ENCODE assay signal across 35 mouse cellular contexts in the genomic region with DNA sequence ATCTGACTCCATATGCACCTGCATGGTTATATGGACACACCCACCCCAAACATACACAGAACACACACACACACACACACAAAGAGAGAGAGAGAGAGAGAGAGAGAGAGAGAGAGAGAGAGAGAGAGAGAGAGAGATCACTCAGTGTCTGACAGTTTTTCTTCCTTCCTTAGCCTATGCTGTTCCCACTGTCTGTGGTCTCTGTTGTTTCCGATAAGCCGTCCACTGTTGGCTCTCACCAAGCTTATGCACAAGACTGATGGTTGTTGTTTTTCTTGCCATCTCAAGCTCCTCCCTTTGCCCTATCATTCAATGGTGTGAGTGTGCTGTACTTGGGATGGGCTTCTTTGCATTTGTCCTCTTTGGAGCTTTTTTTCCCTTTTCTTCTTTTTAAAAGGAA. TPM values are rescaled to one million over a fixed set of nuclear protein-coding genes. Genes with fewer than 3 reads are reported as not detected.
A peak's percentile ranks its signal among the peaks of the same experiment; 100 is the strongest.
DNase-seq lines count a peak whose midpoint lies in the region; ATAC-seq and TF ChIP-seq lines count a peak whose summit lies in the region.
"Had no signal": no experiment of that assay in that cellular context is flagged by ENCODE, and none has a peak within 500 bp of the region (broad histone marks: within the 10 kb centered on the region; RNA-seq: fewer than 3 reads in every experiment).

No protein-coding gene starts in this region.

- DNase-seq in MEL-GATA-1-ER (ENCODE audit: extremely low read depth, low read depth), result peak; percentile 86
- DNase-seq in liver, embryonic 14.5 days (ENCODE audit: low read depth in 3 of 3, low spot score in 3 of 3), result no peak
- no peak for DNase-seq in left cerebral cortex, postnatal 36 days (ENCODE audit: low spot score in 2 of 2)
- DNase-seq in forebrain, embryonic 14.5 days (ENCODE audit: low spot score), result no peak
- no peak for DNase-seq in hindbrain, embryonic 10.5 days (ENCODE audit: low spot score)
- DNase-seq: adrenal gland, adult 2 months; adrenal gland, postnatal 14 days; cerebellum, adult 11 months; cerebellum, adult 2 months; cerebellum, adult 9-11 months; cerebellum, postnatal 25 days; forebrain, postnatal 0 days; gastrocnemius, adult 2 months; gastrocnemius, postnatal 25 days; heart, adult 2 months had no signal

- no peak overlapping the region for H3K27ac ChIP-seq in liver, embryonic 14.5 days
- H3K27ac ChIP-seq in kidney, embryonic 16.5 days (ENCODE audit: low read length), result no peak overlapping the region
- H3K27ac ChIP-seq in forebrain, embryonic 14.5 days (ENCODE audit: low read depth, low read length), result no peak overlapping the region
- H3K27ac ChIP-seq in hindbrain, embryonic 10.5 days, result no peak overlapping the region
- H3K27ac ChIP-seq: embryonic facial prominence, embryonic 12.5 days; embryonic facial prominence, embryonic 15.5 days; forebrain, embryonic 10.5 days; forebrain, embryonic 13.5 days; gastrocnemius, adult 2 months; heart, adult 2 months; heart, embryonic 10.5 days; hindbrain, embryonic 13.5 days had no signal

- no peak overlapping the region for H3K4me2 ChIP-seq in liver, embryonic 14.5 days (ENCODE audit: low read depth)
- H3K4me2 ChIP-seq in kidney, embryonic 16.5 days (replicated peaks; ENCODE audit: low read depth, low read length), result no peak overlapping the region
- H3K4me2 ChIP-seq in forebrain, embryonic 14.5 days (ENCODE audit: low read length), result no peak overlapping the region
- H3K4me2 ChIP-seq: embryonic facial prominence, embryonic 12.5 days; embryonic facial prominence, embryonic 15.5 days; forebrain, embryonic 13.5 days; hindbrain, embryonic 13.5 days had no signal

- ATAC-seq in erythroid progenitor cell, adult 5-6 weeks (replicated peaks; ENCODE audit: low FRiP score, poor library complexity, severe bottlenecking), result peak; percentile 73
- peak; percentile 71; the same call in 1 of the 2 replicates for ATAC-seq in liver, embryonic 14.5 days (ENCODE audit: insufficient read depth)
- peak; percentile 76 for ATAC-seq in megakaryocyte progenitor cell, adult 5-6 weeks (replicated peaks; ENCODE audit: poor library complexity)
- ATAC-seq in kidney, embryonic 16.5 days (ENCODE audit: low FRiP score, low TSS enrichment), result no peak
- no peak for ATAC-seq in forebrain, embryonic 14.5 days
- ATAC-seq: CD4-positive, CD25-positive, alpha-beta regulatory T cell, adult 4 months; forebrain, embryonic 13.5 days; forebrain, postnatal 0 days; hindbrain, embryonic 16.5 days had no signal

- H3K36me3 ChIP-seq in liver, embryonic 14.5 days (replicated peaks; ENCODE audit: control insufficient read depth, insufficient read depth, low read depth), result no peaks in the 10 kb centered on the region
- no peaks in the 10 kb centered on the region for H3K36me3 ChIP-seq in kidney, embryonic 16.5 days (ENCODE audit: insufficient read depth, low read length)
- H3K36me3 ChIP-seq in forebrain, embryonic 14.5 days (ENCODE audit: control insufficient read depth, insufficient read depth, low read length), result no peaks in the 10 kb centered on the region
- no peaks in the 10 kb centered on the region for H3K36me3 ChIP-seq in hindbrain, embryonic 10.5 days
- H3K36me3 ChIP-seq: embryonic facial prominence, embryonic 12.5 days; embryonic facial prominence, embryonic 15.5 days; forebrain, embryonic 10.5 days; heart, embryonic 10.5 days; hindbrain, embryonic 13.5 days had no signal

- intact Hi-C loops in left cerebral cortex, postnatal 36 days (cut with DNase I), result no loop called here

- no peak for TF ChIP-seq CTCF in liver, embryonic 14.5 days (IDR thresholded peaks at IDR 0.05; ENCODE audit: low read depth)

- H3K9me3 ChIP-seq in liver, embryonic 14.5 days (ENCODE audit: control insufficient read depth, low read length), result no peaks in the 10 kb centered on the region
- no peaks in the 10 kb centered on the region for H3K9me3 ChIP-seq in kidney, embryonic 16.5 days (ENCODE audit: low read length)
- H3K9me3 ChIP-seq in forebrain, embryonic 14.5 days (replicated peaks; ENCODE audit: control insufficient read depth, low read length), result no peaks in the 10 kb centered on the region
- H3K9me3 ChIP-seq in hindbrain, embryonic 10.5 days, result no peaks in the 10 kb centered on the region
- H3K9me3 ChIP-seq: embryonic facial prominence, embryonic 12.5 days; embryonic facial prominence, embryonic 15.5 days; forebrain, embryonic 10.5 days; forebrain, embryonic 13.5 days; heart, embryonic 10.5 days; hindbrain, embryonic 13.5 days had no signal

- H3K27me3 ChIP-seq in liver, embryonic 14.5 days (ENCODE audit: control insufficient read depth, insufficient read depth, low read length), result no peaks in the 10 kb centered on the region
- H3K27me3 ChIP-seq in kidney, embryonic 16.5 days (ENCODE audit: insufficient read depth, low read length), result no peaks in the 10 kb centered on the region
- no peaks in the 10 kb centered on the region for H3K27me3 ChIP-seq in forebrain, embryonic 14.5 days (replicated peaks; ENCODE audit: control insufficient read depth, insufficient read depth, low read length)
- no peaks in the 10 kb centered on the region for H3K27me3 ChIP-seq in hindbrain, embryonic 10.5 days (ENCODE audit: insufficient read depth, poor library complexity, severe bottlenecking)
- H3K27me3 ChIP-seq: embryonic facial prominence, embryonic 12.5 days; embryonic facial prominence, embryonic 15.5 days; forebrain, embryonic 13.5 days; hindbrain, embryonic 13.5 days had no signal

- WGBS in liver, embryonic 14.5 days (ENCODE audit: insufficient replicate concordance), result 50% methylated on average over 2 of the region's 2 CpGs
- WGBS in kidney, embryonic 16.5 days, result 90% methylated on average over 2 of the region's 2 CpGs
- 97% methylated on average over 2 of the region's 2 CpGs for WGBS in forebrain, embryonic 14.5 days
- WGBS in hindbrain, embryonic 10.5 days, result 92% methylated on average over 2 of the region's 2 CpGs

- no peak overlapping the region for H3K9ac ChIP-seq in liver, embryonic 14.5 days (replicated peaks)
- no peak overlapping the region for H3K9ac ChIP-seq in kidney, embryonic 16.5 days (replicated peaks; ENCODE audit: low read length)
- no peak overlapping the region for H3K9ac ChIP-seq in forebrain, embryonic 14.5 days (ENCODE audit: low read length)
- H3K9ac ChIP-seq: embryonic facial prominence, embryonic 12.5 days; embryonic facial prominence, embryonic 15.5 days; forebrain, embryonic 13.5 days; forebrain, postnatal 0 days; hindbrain, embryonic 13.5 days had no signal

- H3K4me1 ChIP-seq in liver, embryonic 14.5 days (replicated peaks; ENCODE audit: control insufficient read depth in 2 of 2, insufficient read depth in 2 of 2, low read length in 1 of 2), result peaks cover 0 to 2% of the 10 kb centered on the region in 2 experiments; a peak in 1 of 4 replicates
- peaks cover 3% of the 10 kb centered on the region; the same call in 1 of the 2 replicates for H3K4me1 ChIP-seq in kidney, embryonic 16.5 days (ENCODE audit: insufficient read depth, low read length)
- H3K4me1 ChIP-seq in forebrain, embryonic 14.5 days (ENCODE audit: control insufficient read depth, insufficient read depth, low read length), result no peaks in the 10 kb centered on the region
- H3K4me1 ChIP-seq in hindbrain, embryonic 10.5 days (replicated peaks), result peaks cover 8% of the 10 kb centered on the region
- H3K4me1 ChIP-seq: embryonic facial prominence, embryonic 12.5 days; embryonic facial prominence, embryonic 15.5 days; hindbrain, embryonic 13.5 days had no signal

- peak; percentile 40; the same call in 1 of the 2 replicates for TF ChIP-seq EP300 in liver, embryonic 14.5 days (IDR thresholded peaks at IDR 0.05; ENCODE audit: low read depth)

- no peak overlapping the region for H3K4me3 ChIP-seq in liver, embryonic 14.5 days (ENCODE audit: insufficient read depth in 1 of 2, low read depth in 2 of 2, low read length in 2 of 2)
- H3K4me3 ChIP-seq in kidney, embryonic 16.5 days (ENCODE audit: low read length), result no peak overlapping the region
- no peak overlapping the region for H3K4me3 ChIP-seq in forebrain, embryonic 14.5 days (ENCODE audit: low read depth, low read length)
- H3K4me3 ChIP-seq in hindbrain, embryonic 10.5 days, result no peak overlapping the region
- H3K4me3 ChIP-seq: embryonic facial prominence, embryonic 12.5 days; embryonic facial prominence, embryonic 15.5 days; erythroblast, embryonic 14.5 days; forebrain, embryonic 10.5 days; forebrain, embryonic 13.5 days; gastrocnemius, adult 2 months; heart, adult 2 months; heart, embryonic 10.5 days; hindbrain, embryonic 13.5 days had no signal

RNA-seq across cellular contexts. Expression of a gene that starts 20.2 kb away (rescaled TPM):
- total RNA-seq in erythroid progenitor cell, adult 5-6 weeks (2015; ENCODE audit: low replicate concordance), result not detected in 2 replicates
- not detected in 2 replicates for total RNA-seq in erythroid progenitor cell, adult 5-6 weeks (2017; ENCODE audit: low replicate concordance)
- polyA plus RNA-seq in liver, embryonic 14.5 days (2012; rRNA removed), result not detected in 2 replicates
- not detected in 2 replicates for polyA plus RNA-seq in liver, embryonic 14.5 days (2014; fragmentation: Nextera tagmentation; extraction: Ambion mirVana)
- not detected in 2 replicates for total RNA-seq in megakaryocyte progenitor cell, adult 5-6 weeks (2015)
- total RNA-seq in megakaryocyte progenitor cell, adult 5-6 weeks (2017), result not detected in 2 replicates
- under 1 TPM in 1 of 2 experiments, not detected in 1; 0.27 TPM for total RNA-seq in left cerebral cortex, postnatal 36 days (2021)
- not detected in 2 replicates for polyA plus RNA-seq in kidney, embryonic 16.5 days (2015; fragmentation: Nextera tagmentation; extraction: Ambion mirVana)
- polyA plus RNA-seq in forebrain, embryonic 14.5 days (2014; fragmentation: Nextera tagmentation; extraction: Ambion mirVana), result not detected in 2 replicates
- polyA plus RNA-seq in hindbrain, embryonic 10.5 days (2016; fragmentation: Nextera tagmentation; extraction: Ambion mirVana), result not detected in 2 replicates
- total RNA-seq: adrenal gland, adult 2 months; adrenal gland, postnatal 14 days; adrenal gland, postnatal 4 days; common myeloid progenitor, adult 5-6 weeks; forebrain, postnatal 0 days; gastrocnemius, adult 2 months; gastrocnemius, postnatal 25 days; granulocyte monocyte progenitor cell, adult 5-6 weeks; heart, adult 2 months; heart, postnatal 25 days; hematopoietic stem cell, adult 5-6 weeks had no signal
- polyA plus RNA-seq: adrenal gland, adult 2 months; C2C12; CD4-positive, CD25-positive, alpha-beta regulatory T cell, adult 4 months; cerebellum, adult 2 months; embryonic facial prominence, embryonic 12.5 days; embryonic facial prominence, embryonic 15.5 days; erythroblast, embryonic 14.5 days; forebrain, embryonic 10.5 days; forebrain, embryonic 13.5 days; forebrain, postnatal 0 days; heart, adult 2 months; heart, embryonic 10.5 days; heart, embryonic 14.5 days; heart, postnatal 0 days; hindbrain, embryonic 13.5 days; hindbrain, embryonic 16.5 days had no signal

RNA-seq across cellular contexts. Expression of a gene that starts 22.1 kb away (rescaled TPM):
- not detected in 2 replicates for total RNA-seq in erythroid progenitor cell, adult 5-6 weeks (2015; ENCODE audit: low replicate concordance)
- 2.7 TPM in 1 of 2 replicates, not detected in the other for total RNA-seq in erythroid progenitor cell, adult 5-6 weeks (2017; ENCODE audit: low replicate concordance)
- not detected in 2 replicates for polyA plus RNA-seq in liver, embryonic 14.5 days (2012; rRNA removed)
- polyA plus RNA-seq in liver, embryonic 14.5 days (2014; fragmentation: Nextera tagmentation; extraction: Ambion mirVana), result not detected in 2 replicates
- total RNA-seq in megakaryocyte progenitor cell, adult 5-6 weeks (2015), result not detected in 2 replicates
- not detected in 2 replicates for total RNA-seq in megakaryocyte progenitor cell, adult 5-6 weeks (2017)
- 1 to 10 TPM; 1.3 to 3.0 TPM for total RNA-seq in left cerebral cortex, postnatal 36 days (2021)
- 1.2 TPM in 2 replicates for polyA plus RNA-seq in kidney, embryonic 16.5 days (2015; fragmentation: Nextera tagmentation; extraction: Ambion mirVana)
- 1.9 and 2.2 TPM in 2 replicates for polyA plus RNA-seq in forebrain, embryonic 14.5 days (2014; fragmentation: Nextera tagmentation; extraction: Ambion mirVana)
- polyA plus RNA-seq in hindbrain, embryonic 10.5 days (2016; fragmentation: Nextera tagmentation; extraction: Ambion mirVana), result 0.98 and 2.6 TPM in 2 replicates
- total RNA-seq: common myeloid progenitor, adult 5-6 weeks; gastrocnemius, adult 2 months; gastrocnemius, postnatal 25 days; granulocyte monocyte progenitor cell, adult 5-6 weeks; heart, adult 2 months; heart, postnatal 25 days; hematopoietic stem cell, adult 5-6 weeks had no signal
- polyA plus RNA-seq: adrenal gland, adult 2 months; C2C12; CD4-positive, CD25-positive, alpha-beta regulatory T cell, adult 4 months; erythroblast, embryonic 14.5 days had no signal

Comparison
In these comparisons a context has a peak if more than half of its experiments do, and no peak if none do; other contexts are left out.
1. ATAC-seq: peak in erythroid progenitor cell, adult 5-6 weeks (single experiment), liver, embryonic 14.5 days (single experiment) and megakaryocyte progenitor cell, adult 5-6 weeks (single experiment); none in kidney, embryonic 16.5 days (single experiment) and forebrain, embryonic 14.5 days (single experiment).